Mouse (Mus musculus) kidney, embryonic 14.5 days (tissue): Measurements from ENCODE around the gene Sufu. TPM values are rescaled to one million over a fixed set of nuclear protein-coding genes. Genes with fewer than 3 reads are reported as not detected.

Experiments used
- ATAC-seq: fragments of 200-750 bp; cut with Nextera tagmentation; 2 replicates; pipeline ENCODE4 v1.8.0; 2017; ENCODE audit warnings: moderate number of reproducible peaks, mild to moderate bottlenecking, moderate TSS enrichment, moderate library complexity; ENCODE audit not compliant: low FRiP score, low TSS enrichment
- H3K27ac ChIP-seq: fragments of 300-500 bp; sonication (generic); 2 replicates; pipeline ENCODE4 v1.5.1; 2014; ENCODE audit warnings: low read depth, mild to moderate bottlenecking, low read length, moderate library complexity, mixed read lengths
- H3K27me3 ChIP-seq: fragments of 300-500 bp; sonication (generic); 2 replicates; pipeline ENCODE4 v1.6.1; 2014; ENCODE audit warnings: mild to moderate bottlenecking, low read length; ENCODE audit not compliant: control insufficient read depth, insufficient read depth
- H3K36me3 ChIP-seq: fragments of 300-500 bp; sonication (generic); 2 replicates; pipeline ENCODE4 v1.6.1; 2014; ENCODE audit warnings: low read length, mixed read lengths; ENCODE audit not compliant: control insufficient read depth, insufficient read depth
- H3K4me1 ChIP-seq: fragments of 300-500 bp; sonication (generic); 2 replicates; pipeline ENCODE4 v1.6.1; 2014; ENCODE audit warnings: low read length, mixed read lengths; ENCODE audit not compliant: control insufficient read depth, insufficient read depth
- H3K4me2 ChIP-seq: fragments of 300-500 bp; sonication (generic); replicated peaks from 2 replicates; pipeline ENCODE4 v1.6.1; 2014; ENCODE audit warnings: low read depth, mild to moderate bottlenecking, low read length
- H3K4me3 ChIP-seq: fragments of 300-500 bp; sonication (generic); 2 replicates; pipeline ENCODE4 v1.5.1; 2014; ENCODE audit warnings: mild to moderate bottlenecking, low read length
- H3K9ac ChIP-seq: fragments of 300-500 bp; sonication (generic); 2 replicates; pipeline ENCODE4 v1.6.1; 2014; ENCODE audit warnings: low read depth, mild to moderate bottlenecking, low read length, moderate library complexity
- H3K9me3 ChIP-seq: fragments of 300-500 bp; sonication (generic); 2 replicates; pipeline ENCODE4 v1.6.1; 2016; ENCODE audit warnings: low read length; ENCODE audit not compliant: control insufficient read depth
- WGBS: fragments of 180-500 bp; shearing (Covaris S2); extraction: QIAGEN DNeasy Blood & Tissue Kit; methylation state at CpG from one replicate; pipeline ENCODE4 v1.1.7; 2014; 5-methylcytosine and 5-hydroxymethylcytosine counted together
- polyA plus RNA-seq: library from polyadenylated mRNA; unstranded; fragments of >200 nt; fragmentation: Nextera tagmentation; extraction: Ambion mirVana; gene quantifications from 2 replicates; pipeline ENCODE4 v1.2.1, GENCODE M21; 2014

Gene Sufu
- polyA plus RNA-seq, 1 experiment from 2014 or later: 48.8 TPM

DNA sequence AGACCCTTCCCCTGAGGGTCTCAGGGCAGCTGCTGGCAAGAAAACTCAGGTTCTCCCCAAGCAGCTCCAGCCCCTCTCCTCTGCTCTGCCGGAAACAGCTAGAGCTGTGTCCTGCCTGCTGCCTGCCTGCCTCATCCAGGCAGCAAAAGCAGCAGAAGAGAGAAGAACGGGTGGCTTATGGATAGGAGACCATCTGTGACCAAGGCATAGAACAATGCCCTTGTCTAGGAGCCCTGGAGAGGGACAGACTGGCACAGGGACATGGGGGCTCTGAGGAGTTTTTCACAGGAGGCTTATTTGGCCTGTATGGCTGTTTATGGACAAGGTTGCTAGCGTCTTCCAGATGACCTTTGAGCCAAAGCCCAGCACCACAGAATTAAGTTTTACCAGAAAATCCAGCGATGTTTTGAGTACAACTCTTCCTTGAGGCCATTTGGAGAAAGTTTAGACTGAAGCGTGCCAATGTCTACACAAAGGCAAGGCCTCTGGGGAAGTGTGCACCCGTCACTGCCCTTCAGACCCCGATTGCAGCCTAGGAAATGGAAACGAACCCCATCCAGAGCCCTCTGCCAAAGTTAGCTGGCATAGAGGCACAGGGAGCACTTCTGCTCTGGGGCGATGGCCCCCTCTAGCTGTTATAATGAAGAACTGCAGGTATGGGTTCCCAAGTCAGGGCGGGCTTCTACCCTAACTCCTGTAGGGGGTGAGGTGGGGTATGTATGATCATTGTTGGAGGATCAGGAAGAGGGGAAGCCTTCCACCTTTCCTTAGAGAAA, 55.5 kb downstream of the Sufu start:
- H3K27ac ChIP-seq: no peak overlapping the region; the same call in 1 of the 2 replicates
- H3K27me3 ChIP-seq: no peaks in the 10 kb centered on the region
- peaks cover 59% of the 10 kb centered on the region for H3K4me1 ChIP-seq
- no peak overlapping the region for H3K4me2 ChIP-seq
- no peak overlapping the region for H3K9ac ChIP-seq
- H3K9me3 ChIP-seq: no peaks in the 10 kb centered on the region
- peaks cover 8% of the 10 kb centered on the region; the same call in 1 of the 2 replicates for H3K36me3 ChIP-seq
- no peak for ATAC-seq
- no peak overlapping the region for H3K4me3 ChIP-seq
- 50% methylated on average over 10 of the region's 10 CpGs for WGBS

DNA sequence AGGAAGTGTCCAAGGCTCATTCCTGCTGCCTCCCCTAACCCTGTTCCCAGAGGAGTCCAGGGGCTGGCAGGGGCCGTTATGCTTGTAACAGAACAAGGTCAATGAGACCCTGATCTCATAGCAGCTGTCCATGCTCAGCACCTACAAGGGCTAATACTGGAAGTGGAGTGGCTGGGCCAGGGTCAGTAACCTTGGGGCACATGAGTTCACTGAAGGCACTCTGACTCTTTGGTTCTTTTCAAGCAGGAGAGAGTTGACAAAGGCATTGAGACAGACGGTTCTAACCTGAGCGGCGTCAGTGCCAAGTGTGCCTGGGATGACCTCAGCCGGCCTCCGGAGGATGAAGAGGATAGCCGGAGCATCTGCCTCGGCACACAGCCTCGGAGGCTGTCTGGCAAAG, 56.2 kb downstream of the Sufu start:
- peaks cover 60% of the 10 kb centered on the region for H3K4me1 ChIP-seq
- H3K36me3 ChIP-seq: peaks cover 9% of the 10 kb centered on the region; the same call in 1 of the 2 replicates

DNA sequence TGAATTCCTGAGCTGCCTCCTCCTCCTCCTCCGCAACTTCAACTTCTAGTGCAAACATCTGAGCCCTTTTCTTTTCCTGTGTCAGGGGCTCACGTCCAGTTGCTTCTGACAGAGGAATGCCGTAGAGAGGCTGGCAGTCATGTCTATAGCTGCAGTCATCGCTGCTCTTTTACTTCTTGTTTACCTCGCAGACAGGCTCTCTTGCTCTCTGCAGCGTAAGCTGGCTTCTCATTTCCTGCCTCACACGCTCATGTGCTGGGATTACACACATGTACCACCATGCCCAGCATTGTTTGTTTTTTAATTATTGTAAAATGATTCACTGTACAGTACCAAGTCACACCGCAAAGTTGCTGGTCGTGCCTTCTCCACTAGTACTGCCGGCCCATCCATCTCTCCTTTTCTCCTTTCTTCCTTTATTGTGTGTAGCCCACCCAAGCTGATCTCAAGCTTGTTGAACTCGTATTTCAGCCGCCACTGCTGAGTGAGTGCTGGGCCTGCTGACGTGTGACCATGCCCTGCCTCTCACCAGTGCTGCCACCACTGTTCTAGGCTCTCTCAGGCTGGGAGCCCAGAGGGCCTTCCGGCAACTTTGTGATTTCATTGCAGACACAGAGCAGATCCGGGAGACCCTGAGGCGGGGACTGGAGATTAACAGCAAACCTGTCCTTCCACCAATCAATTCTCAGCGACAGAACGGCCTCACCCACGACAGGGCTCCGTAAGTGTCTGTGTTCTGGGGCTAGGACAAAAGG, 57.6 kb downstream of the Sufu start:
- H3K4me3 ChIP-seq: no peak overlapping the region; the same call in 1 of the 2 replicates
- H3K27me3 ChIP-seq: no peaks in the 10 kb centered on the region
- H3K36me3 ChIP-seq: peaks cover 14% of the 10 kb centered on the region; the same call in 1 of the 2 replicates
- peak; percentile 44 for ATAC-seq
- peaks cover 61% of the 10 kb centered on the region for H3K4me1 ChIP-seq
- H3K9me3 ChIP-seq: no peaks in the 10 kb centered on the region
- peak overlapping the region; percentile 19; the same call in 1 of the 2 replicates for H3K4me2 ChIP-seq
- WGBS: 20% methylated on average over 20 of the region's 20 CpGs
- peak overlapping the region; percentile 96 for H3K27ac ChIP-seq
- H3K9ac ChIP-seq: peak overlapping the region; percentile 50

More for the DNA sequence above, 56.2 kb downstream of the Sufu start:
- no peak for ATAC-seq
- Histone ChIP-seq H3K27ac (peak overlapping the region; percentile 96), H3K4me3 (no peak overlapping the region), H3K9ac (no peak overlapping the region), H3K27me3 (no peaks in the 10 kb centered on the region), H3K4me2 (no peak overlapping the region), H3K9me3 (no peaks in the 10 kb centered on the region)
- WGBS: 75% methylated on average over 9 of the region's 9 CpGs

DNA sequence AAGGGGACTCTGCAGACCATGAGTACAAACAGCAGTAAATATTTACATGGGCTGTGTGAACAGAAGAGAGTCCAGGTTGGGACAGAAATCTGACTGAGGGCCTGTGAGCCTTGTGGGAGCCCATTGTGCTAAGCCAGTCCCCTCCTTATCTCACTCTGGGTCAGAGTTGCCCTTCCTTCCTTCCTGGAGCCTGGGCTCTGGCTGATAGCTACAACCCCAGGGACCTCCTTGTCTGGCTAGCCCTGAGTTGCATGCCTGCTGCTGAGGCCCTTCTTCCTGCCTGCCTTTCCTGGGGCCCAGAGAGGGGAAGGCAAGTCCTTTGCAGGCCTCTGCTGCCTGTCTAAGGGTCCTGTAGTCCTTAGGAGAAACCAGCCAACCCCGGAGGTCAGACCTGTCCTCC, 58.3 kb downstream of the Sufu start:
- H3K27me3 ChIP-seq: no peaks in the 10 kb centered on the region
- H3K9me3 ChIP-seq: no peaks in the 10 kb centered on the region
- H3K27ac ChIP-seq: peak overlapping the region; percentile 96
- H3K4me3 ChIP-seq: no peak overlapping the region; the same call in 1 of the 2 replicates
- peak; percentile 29; the same call in 1 of the 2 replicates for ATAC-seq
- H3K36me3 ChIP-seq: peaks cover 17% of the 10 kb centered on the region; the same call in 1 of the 2 replicates
- 30% methylated on average over 1 of the region's 1 CpGs for WGBS
- H3K4me1 ChIP-seq: peaks cover 67% of the 10 kb centered on the region
- peak overlapping the region; percentile 50 for H3K9ac ChIP-seq
- H3K4me2 ChIP-seq: peak overlapping the region; percentile 19; the same call in 1 of the 2 replicates

DNA sequence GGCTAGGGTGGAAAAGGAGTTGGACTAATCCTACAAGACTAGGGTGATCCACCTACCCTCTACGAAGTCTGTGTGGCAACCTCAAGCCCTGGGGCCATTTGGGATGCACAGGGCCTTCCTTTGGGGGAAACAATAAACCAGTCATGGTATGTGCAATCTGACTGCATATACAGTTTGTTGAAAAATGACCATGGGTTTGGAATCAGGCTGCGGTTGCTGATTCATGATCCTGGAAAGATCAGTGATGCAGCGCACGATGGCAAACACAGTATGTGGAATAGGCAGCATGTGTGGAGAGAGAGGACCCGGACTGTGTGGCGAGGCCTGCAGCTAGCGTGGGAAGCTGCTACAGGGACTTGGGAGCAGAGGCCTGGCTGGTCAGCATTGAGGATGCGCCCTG, 58.9 kb downstream of the Sufu start:
- H3K4me3 ChIP-seq: no peak overlapping the region
- no peak overlapping the region for H3K4me2 ChIP-seq
- H3K4me1 ChIP-seq: peaks cover 67% of the 10 kb centered on the region
- no peak for ATAC-seq
- H3K27ac ChIP-seq: peak overlapping the region; percentile 96
- no peaks in the 10 kb centered on the region for H3K9me3 ChIP-seq
- peaks cover 22% of the 10 kb centered on the region; the same call in 1 of the 2 replicates for H3K36me3 ChIP-seq
- WGBS: 86% methylated on average over 8 of the region's 8 CpGs
- H3K27me3 ChIP-seq: no peaks in the 10 kb centered on the region
- peak overlapping the region; percentile 23; the same call in 1 of the 2 replicates for H3K9ac ChIP-seq

DNA sequence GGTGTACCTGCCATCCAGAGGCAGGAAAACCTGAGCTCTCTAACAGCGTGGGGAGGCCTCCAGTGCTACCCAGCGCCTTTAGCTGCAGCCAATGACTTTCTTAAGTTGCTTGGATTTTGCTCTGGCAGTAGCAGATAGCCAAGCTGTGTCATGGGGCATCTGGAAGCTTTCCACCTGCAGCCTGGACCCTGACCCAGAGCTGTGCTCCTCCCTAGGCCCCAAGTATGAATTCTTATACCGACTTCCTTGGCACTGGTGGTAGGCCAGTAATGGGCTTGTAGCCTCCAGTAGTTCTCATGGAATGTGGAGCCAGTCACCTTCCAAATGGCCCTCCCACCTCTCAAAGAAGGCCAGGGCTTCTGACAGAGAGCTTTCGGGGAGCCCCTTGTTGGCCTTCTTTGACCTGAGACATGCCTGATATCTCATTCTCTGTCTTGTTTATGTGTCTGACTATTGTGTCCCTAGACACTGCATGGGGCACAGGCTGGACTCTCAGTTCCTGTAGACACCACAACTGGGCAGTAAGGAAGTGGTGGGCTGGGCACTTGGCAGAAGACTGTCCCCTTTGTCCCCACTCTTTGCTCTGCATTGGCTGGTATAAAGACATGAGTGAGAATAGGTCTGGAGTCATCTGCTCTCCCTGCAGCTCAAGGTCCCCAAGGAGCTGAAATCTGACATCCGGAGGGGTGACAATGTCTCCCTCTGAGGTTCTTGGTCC, 59.5 kb downstream of the Sufu start:
- Histone ChIP-seq H3K27ac (peak overlapping the region; percentile 96), H3K4me3 (no peak overlapping the region), H3K27me3 (no peaks in the 10 kb centered on the region), H3K9ac (peak overlapping the region; percentile 23; the same call in 1 of the 2 replicates), H3K4me1 (peaks cover 67% of the 10 kb centered on the region), H3K9me3 (no peaks in the 10 kb centered on the region), H3K36me3 (peaks cover 27% of the 10 kb centered on the region; the same call in 1 of the 2 replicates), H3K4me2 (no peak overlapping the region)
- no peak for ATAC-seq
- 82% methylated on average over 5 of the region's 5 CpGs for WGBS

DNA sequence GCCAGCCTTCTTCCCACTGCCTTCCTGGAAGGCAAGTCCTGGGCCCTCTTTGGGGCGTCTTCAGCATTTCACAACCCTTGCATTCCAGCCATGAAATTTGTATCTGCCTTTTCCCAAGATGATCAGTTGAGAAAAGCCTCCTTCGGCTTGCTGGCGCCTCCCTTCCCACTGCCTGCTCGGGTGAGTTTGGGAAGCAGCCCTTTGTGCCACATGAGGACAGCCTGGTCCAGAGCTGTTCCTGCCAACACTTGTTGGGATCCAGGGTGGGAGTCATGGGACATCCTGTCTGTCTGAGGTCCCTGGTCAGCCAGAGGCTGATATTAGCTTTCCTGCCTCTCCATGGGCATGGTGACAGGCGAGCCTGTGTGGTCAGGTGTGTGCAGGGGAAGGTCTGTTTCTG, 61.1 kb downstream of the Sufu start:
- Histone ChIP-seq H3K27ac (peak overlapping the region; percentile 82; the same call in 1 of the 2 replicates), H3K4me1 (peaks cover 65% of the 10 kb centered on the region), H3K9me3 (no peaks in the 10 kb centered on the region), H3K4me3 (no peak overlapping the region), H3K27me3 (no peaks in the 10 kb centered on the region), H3K36me3 (peaks cover 32% of the 10 kb centered on the region; the same call in 1 of the 2 replicates), H3K9ac (no peak overlapping the region), H3K4me2 (no peak overlapping the region)
- WGBS: 60% methylated on average over 5 of the region's 5 CpGs
- ATAC-seq: no peak

DNA sequence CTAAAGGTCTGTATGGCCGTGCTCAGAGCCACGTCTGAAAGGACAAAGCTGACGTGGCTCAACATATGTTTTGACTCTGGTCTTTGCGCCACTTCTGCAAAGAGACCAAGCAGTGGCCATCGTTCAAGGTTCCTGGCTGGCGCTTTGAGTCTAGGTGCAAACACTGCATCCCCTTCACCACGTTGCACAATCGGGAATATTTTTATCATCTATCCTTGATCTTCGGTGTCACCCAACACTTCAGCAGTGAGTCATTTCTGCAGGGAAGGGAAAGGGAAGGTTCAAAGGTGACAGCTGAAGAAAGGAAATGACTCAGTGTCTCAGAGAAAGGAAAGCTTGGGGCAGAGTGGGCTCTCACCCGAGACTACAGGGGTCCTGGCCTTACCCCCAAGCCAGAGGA, 62.6 kb downstream of the Sufu start:
- Histone ChIP-seq H3K4me2 (no peak overlapping the region), H3K4me1 (peaks cover 50% of the 10 kb centered on the region), H3K9me3 (no peaks in the 10 kb centered on the region), H3K4me3 (no peak overlapping the region), H3K27me3 (no peaks in the 10 kb centered on the region), H3K27ac (peak overlapping the region; percentile 82; the same call in 1 of the 2 replicates), H3K36me3 (peaks cover 29% of the 10 kb centered on the region; the same call in 1 of the 2 replicates), H3K9ac (peak overlapping the region; percentile 5; the same call in 1 of the 2 replicates)
- 51% methylated on average over 10 of the region's 10 CpGs for WGBS
- ATAC-seq: no peak
